Mouse (Mus musculus): ENCODE results near the gene Fli1.

The Fli1 gene

GRCm38 (mm10) chr9:32503995-32504451, 38.6 kb downstream of the Fli1 start:
- DNase-seq (ENCODE audit: extremely low read depth, low read depth, low spot score): no peak

GRCm38 (mm10) chr9:32503423-32503822, 39.2 kb downstream of the Fli1 start:
- DNase-seq (ENCODE audit: extremely low read depth, low read depth, low spot score): no peak

- no peak for DNase-seq (ENCODE audit: extremely low read depth, low read depth, low spot score)
Measured at GRCm38 (mm10) chr9:32502256-32503010, 40.2 kb downstream of the Fli1 start.

GRCm38 (mm10) chr9:32500886-32501285, 41.8 kb downstream of the Fli1 start:
- no peak for DNase-seq (ENCODE audit: extremely low read depth, low read depth, low spot score)

GRCm38 (mm10) chr9:32500063-32500462, 42.6 kb downstream of the Fli1 start:
- DNase-seq (ENCODE audit: extremely low read depth, low read depth, low spot score): no peak

- no peak for DNase-seq (ENCODE audit: extremely low read depth, low read depth, low spot score)
Measured at GRCm38 (mm10) chr9:32499469-32499868, 43.2 kb downstream of the Fli1 start.

GRCm38 (mm10) chr9:32495643-32495997, 47.0 kb downstream of the Fli1 start:
- DNase-seq (ENCODE audit: extremely low read depth, low read depth, low spot score): no peak

- DNase-seq (ENCODE audit: extremely low read depth, low read depth, low spot score): no peak
Measured at GRCm38 (mm10) chr9:32494891-32495642, 47.6 kb downstream of the Fli1 start.

GRCm38 (mm10) chr9:32493588-32494423, 48.9 kb downstream of the Fli1 start:
- no peak for DNase-seq (ENCODE audit: extremely low read depth, low read depth, low spot score)

- no peak for DNase-seq (ENCODE audit: extremely low read depth, low read depth, low spot score)
Measured at GRCm38 (mm10) chr9:32492753-32493152, 49.9 kb downstream of the Fli1 start.

- DNase-seq (ENCODE audit: extremely low read depth, low read depth, low spot score): no peak
Measured at GRCm38 (mm10) chr9:32491484-32491883, 51.2 kb downstream of the Fli1 start.

GRCm38 (mm10) chr9:32489794-32490358, 52.8 kb downstream of the Fli1 start:
- no peak for DNase-seq (ENCODE audit: extremely low read depth, low read depth, low spot score)

GRCm38 (mm10) chr9:32489315-32489714, 53.3 kb downstream of the Fli1 start:
- DNase-seq (ENCODE audit: extremely low read depth, low read depth, low spot score): no peak

GRCm38 (mm10) chr9:32488627-32489026, 54.0 kb downstream of the Fli1 start:
- no peak for DNase-seq (ENCODE audit: extremely low read depth, low read depth, low spot score)

- no peak for DNase-seq (ENCODE audit: extremely low read depth, low read depth, low spot score)
Measured at GRCm38 (mm10) chr9:32487823-32488222, 54.8 kb downstream of the Fli1 start.

GRCm38 (mm10) chr9:32487401-32487800, 55.3 kb downstream of the Fli1 start:
- no peak for DNase-seq (ENCODE audit: extremely low read depth, low read depth, low spot score)

GRCm38 (mm10) chr9:32480418-32480817, 62.2 kb downstream of the Fli1 start:
- no peak for DNase-seq (ENCODE audit: extremely low read depth, low read depth, low spot score)

GRCm38 (mm10) chr9:32478799-32479198, 63.9 kb downstream of the Fli1 start:
- no peak for DNase-seq (ENCODE audit: extremely low read depth, low read depth, low spot score)

- DNase-seq (ENCODE audit: extremely low read depth, low read depth, low spot score): no peak
Measured at GRCm38 (mm10) chr9:32478087-32478486, 64.6 kb downstream of the Fli1 start.

- DNase-seq (ENCODE audit: extremely low read depth, low read depth, low spot score): no peak
Measured at GRCm38 (mm10) chr9:32476604-32477003, 66.1 kb downstream of the Fli1 start.

Measured in fat pad, adult 2 months (tissue).